In the genomic region with DNA sequence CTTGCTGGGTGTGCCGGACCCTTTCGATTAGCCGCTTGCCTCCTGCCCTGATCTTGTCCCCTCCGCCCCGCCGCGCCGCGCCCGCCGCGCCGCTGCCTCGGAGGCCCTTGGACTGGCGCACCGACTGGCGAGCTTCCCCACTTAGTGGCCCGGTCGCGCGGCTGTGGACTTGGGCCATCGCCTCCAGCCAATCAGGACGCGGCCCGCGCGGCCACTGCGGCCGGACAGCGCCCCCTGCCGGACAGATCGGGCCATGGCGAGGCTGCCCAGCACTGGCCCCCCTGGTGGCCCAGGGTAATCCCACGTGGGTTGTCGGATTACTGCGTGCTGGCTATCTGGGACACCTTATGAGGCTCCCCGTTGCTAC, we compare ENCODE assay signal across 8 mouse cellular contexts. TPM values are rescaled to one million over a fixed set of nuclear protein-coding genes. Genes with fewer than 3 reads are reported as not detected.
DNase-seq lines count a peak whose midpoint lies in the region; ATAC-seq and TF ChIP-seq lines count a peak whose summit lies in the region.

Gene Synm (minus strand): TSS at position 114 of the 367 bp plus-strand sequence.

- H3K4me3 ChIP-seq in brown adipose tissue, adult 24 weeks (ENCODE audit: insufficient read depth, low read depth, low read length), result peak within 1 kb of the TSS; percentile 71
- H3K4me3 ChIP-seq in forebrain, embryonic 12.5 days (replicated peaks), result peak within 1 kb of the TSS; percentile 57
- peak within 1 kb of the TSS; percentile 75 for H3K4me3 ChIP-seq in heart, embryonic 16.5 days (ENCODE audit: low read length)
- peak within 1 kb of the TSS; percentile 50 for H3K4me3 ChIP-seq in liver, embryonic 15.5 days (replicated peaks)
- peak within 1 kb of the TSS; percentile 57 for H3K4me3 ChIP-seq in neural tube, embryonic 14.5 days (ENCODE audit: low read depth, low read length)
- H3K4me3 ChIP-seq in testis, adult 2 months (ENCODE audit: control insufficient read depth, low read depth, low read length), result peak within 1 kb of the TSS; percentile 83

- 0% methylated on average over 37 of the region's 37 CpGs for WGBS in forebrain, embryonic 12.5 days
- WGBS in heart, embryonic 16.5 days, result under 1% methylated on average over 37 of the region's 37 CpGs
- under 1% methylated on average over 37 of the region's 37 CpGs for WGBS in liver, embryonic 15.5 days (ENCODE audit: insufficient replicate concordance)
- WGBS in neural tube, embryonic 14.5 days, result under 1% methylated on average over 34 of the region's 37 CpGs

- TF ChIP-seq POLR2A in testis, adult 2 months (IDR thresholded peaks at IDR 0.05; ENCODE audit: control insufficient read depth, low read depth, low read length), result no peak

- H3K36me3 ChIP-seq in forebrain, embryonic 12.5 days (replicated peaks), result no peaks in the 10 kb centered on the region
- H3K36me3 ChIP-seq in heart, embryonic 16.5 days (ENCODE audit: control insufficient read depth, insufficient read depth), result no peaks in the 10 kb centered on the region
- H3K36me3 ChIP-seq in liver, embryonic 15.5 days (replicated peaks), result no peaks in the 10 kb centered on the region
- no peaks in the 10 kb centered on the region for H3K36me3 ChIP-seq in neural tube, embryonic 14.5 days (ENCODE audit: control insufficient read depth, insufficient read depth, low read length)
- no peaks in the 10 kb centered on the region for H3K36me3 ChIP-seq in testis, adult 2 months (ENCODE audit: control insufficient read depth, insufficient read depth, low read length)

- peaks cover 29% of the 10 kb centered on the region for H3K27me3 ChIP-seq in forebrain, embryonic 12.5 days
- peaks cover 13% of the 10 kb centered on the region for H3K27me3 ChIP-seq in heart, embryonic 16.5 days (ENCODE audit: control insufficient read depth, insufficient read depth, low read length)
- peaks cover 70% of the 10 kb centered on the region for H3K27me3 ChIP-seq in liver, embryonic 15.5 days
- H3K27me3 ChIP-seq in neural tube, embryonic 14.5 days (ENCODE audit: control insufficient read depth, insufficient read depth, low read length), result 0 out of 2 replicates have a peak, but pooled peaks cover 3% of the 10 kb centered on the region
- H3K27me3 ChIP-seq in testis, adult 2 months (ENCODE audit: control insufficient read depth, insufficient read depth, low read length), result no peaks in the 10 kb centered on the region

- no peaks in the 10 kb centered on the region for H3K9me3 ChIP-seq in forebrain, embryonic 12.5 days
- H3K9me3 ChIP-seq in heart, embryonic 16.5 days (replicated peaks; ENCODE audit: control insufficient read depth, low read length), result no peaks in the 10 kb centered on the region
- no peaks in the 10 kb centered on the region for H3K9me3 ChIP-seq in liver, embryonic 15.5 days (replicated peaks)
- no peaks in the 10 kb centered on the region for H3K9me3 ChIP-seq in neural tube, embryonic 14.5 days (ENCODE audit: control insufficient read depth, low read length)

- ATAC-seq in forebrain, embryonic 12.5 days (ENCODE audit: low FRiP score), result peak; percentile 95
- peak; percentile 88 for ATAC-seq in heart, embryonic 16.5 days (replicated peaks; ENCODE audit: extremely low read depth, insufficient read depth, low FRiP score)
- peak; percentile 79 for ATAC-seq in liver, embryonic 15.5 days (ENCODE audit: insufficient read depth)
- peak; percentile 94 for ATAC-seq in neural tube, embryonic 14.5 days (ENCODE audit: low read depth)

- peak within 1 kb of the TSS; percentile 100 for H3K4me2 ChIP-seq in forebrain, embryonic 12.5 days
- peak within 1 kb of the TSS; percentile 100 for H3K4me2 ChIP-seq in heart, embryonic 16.5 days (ENCODE audit: low read depth, low read length)
- H3K4me2 ChIP-seq in liver, embryonic 15.5 days, result peak within 1 kb of the TSS; percentile 77
- H3K4me2 ChIP-seq in neural tube, embryonic 14.5 days (ENCODE audit: low read depth, low read length), result peak within 1 kb of the TSS; percentile 98

- H3K27ac ChIP-seq in brown adipose tissue, adult 24 weeks (replicated peaks; ENCODE audit: low read depth, low read length), result peak within 1 kb of the TSS; percentile 6; the same call in 1 of the 2 replicates
- peak within 1 kb of the TSS; percentile 66 for H3K27ac ChIP-seq in forebrain, embryonic 12.5 days
- peak within 1 kb of the TSS; percentile 63 for H3K27ac ChIP-seq in heart, embryonic 16.5 days (ENCODE audit: low read length)
- H3K27ac ChIP-seq in liver, embryonic 15.5 days (replicated peaks), result no peak within 1 kb of the TSS
- peak within 1 kb of the TSS; percentile 74 for H3K27ac ChIP-seq in neural tube, embryonic 14.5 days (ENCODE audit: low read depth, low read length)
- H3K27ac ChIP-seq in testis, adult 2 months (ENCODE audit: control insufficient read depth, insufficient read depth, low read depth, low read length), result peak within 1 kb of the TSS; percentile 41

- peak; percentile 42 for DNase-seq in CD4-positive helper T cell, adult 2 months (ENCODE audit: low read depth, low spot score)
- peak; percentile 96 for DNase-seq in kidney, postnatal 4 days

- H3K4me1 ChIP-seq in brown adipose tissue, adult 24 weeks (ENCODE audit: control insufficient read depth, insufficient read depth, insufficient read length, low read length), result 0 out of 2 replicates have a peak, but pooled peaks cover 2% of the 10 kb centered on the region
- peaks cover 17% of the 10 kb centered on the region for H3K4me1 ChIP-seq in forebrain, embryonic 12.5 days
- H3K4me1 ChIP-seq in heart, embryonic 16.5 days (ENCODE audit: control insufficient read depth, insufficient read depth, low read length), result peaks cover 9% of the 10 kb centered on the region
- peaks cover 15% of the 10 kb centered on the region for H3K4me1 ChIP-seq in liver, embryonic 15.5 days (replicated peaks)
- no peaks in the 10 kb centered on the region for H3K4me1 ChIP-seq in neural tube, embryonic 14.5 days (ENCODE audit: control insufficient read depth, insufficient read depth, low read length)
- peaks cover 8% of the 10 kb centered on the region for H3K4me1 ChIP-seq in testis, adult 2 months (ENCODE audit: control insufficient read depth, insufficient read depth, low read length)

- peak; percentile 96 for TF ChIP-seq CTCF in testis, adult 2 months (IDR thresholded peaks at IDR 0.05; ENCODE audit: control insufficient read depth, insufficient read depth, insufficient replicate concordance, low read depth, low read length)

- peak within 1 kb of the TSS; percentile 60 for H3K9ac ChIP-seq in forebrain, embryonic 12.5 days
- H3K9ac ChIP-seq in heart, embryonic 16.5 days (ENCODE audit: low read length), result peak within 1 kb of the TSS; percentile 76
- H3K9ac ChIP-seq in liver, embryonic 15.5 days, result no peak within 1 kb of the TSS
- peak within 1 kb of the TSS; percentile 64 for H3K9ac ChIP-seq in neural tube, embryonic 14.5 days (replicated peaks; ENCODE audit: low read depth, low read length)

RNA-seq across cellular contexts. Expression of gene Synm, which starts in this region (rescaled TPM):
- polyA plus RNA-seq in brown adipose tissue, adult 24 weeks (2012; ENCODE audit: insufficient read depth, insufficient read length, missing spikeins), result 5.0 and 8.7 TPM in 2 replicates
- 1.1 and 1.4 TPM in 2 replicates for polyA plus RNA-seq in forebrain, embryonic 12.5 days (2016; fragmentation: Nextera tagmentation; extraction: Ambion mirVana)
- polyA plus RNA-seq in heart, embryonic 16.5 days (2015; fragmentation: Nextera tagmentation; extraction: Ambion mirVana), result 3.3 and 3.8 TPM in 2 replicates
- 0.13 and 0.20 TPM in 2 replicates for polyA plus RNA-seq in liver, embryonic 15.5 days (2015; fragmentation: Nextera tagmentation; extraction: Ambion mirVana)
- polyA plus RNA-seq in neural tube, embryonic 14.5 days (2014; fragmentation: Nextera tagmentation; extraction: Ambion mirVana), result 4.0 and 9.9 TPM in 2 replicates
- polyA plus RNA-seq in testis, adult 2 months (2012; rRNA removed), result 3.3 and 4.4 TPM in 2 replicates

Comparison
In these comparisons a context has a peak if more than half of its experiments do, and no peak if none do; other contexts are left out.
1. Peak in ATAC-seq, H3K4me3 ChIP-seq and H3K4me2 ChIP-seq in liver, embryonic 15.5 days; RNA of the gene not detected or under 1 TPM.